Mouse (Mus musculus): ENCODE results near the gene Nectin3. TPM values are rescaled to one million over a fixed set of nuclear protein-coding genes. Genes with fewer than 3 reads are reported as not detected.
"Not testable (repeated sequence)": the region's sequence is repeated elsewhere in the genome, so short reads cannot be mapped to it uniquely, and the experiment has no call there.

The Nectin3 gene
- polyA plus RNA-seq, 1 experiment from 2014 or later, result 26.3 TPM

DNA sequence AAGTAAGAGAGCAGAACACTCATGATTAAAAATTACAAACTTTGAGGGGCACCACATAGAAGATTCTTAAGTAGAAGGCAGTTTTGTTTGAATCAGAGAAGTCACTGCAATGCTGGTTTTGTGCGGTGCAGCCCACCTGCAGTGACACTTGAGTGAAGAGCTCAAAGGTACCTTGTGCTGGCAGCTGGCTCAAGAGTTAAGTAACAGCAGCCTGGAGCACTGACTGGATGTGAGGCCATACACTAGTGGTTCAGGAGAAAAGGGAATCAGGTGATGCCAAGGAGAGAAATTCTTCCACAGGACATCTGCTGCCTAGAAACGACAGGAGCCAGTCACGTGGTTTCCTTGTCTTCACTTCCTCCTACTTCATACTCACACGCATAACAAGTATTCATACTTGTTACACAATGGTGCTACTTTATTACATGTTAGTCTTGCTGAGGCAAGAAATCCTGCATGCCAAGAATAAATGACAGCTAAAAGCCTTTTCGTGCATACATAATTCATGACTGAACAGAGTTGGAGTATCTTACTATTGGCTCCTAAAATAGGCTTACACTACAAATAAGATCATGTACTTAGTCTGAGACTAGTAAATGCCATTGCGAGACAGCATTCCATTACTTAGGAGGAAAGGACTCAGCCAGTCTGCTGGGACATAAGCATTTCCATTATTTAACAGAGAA is 88.1 kb downstream of the Nectin3 start:
- 78% methylated on average over 6 of the region's 6 CpGs for WGBS
- no peak for ATAC-seq (ENCODE audit: insufficient read depth, low FRiP score, low read depth)
- H3K4me2 ChIP-seq, result no peak overlapping the region

DNA sequence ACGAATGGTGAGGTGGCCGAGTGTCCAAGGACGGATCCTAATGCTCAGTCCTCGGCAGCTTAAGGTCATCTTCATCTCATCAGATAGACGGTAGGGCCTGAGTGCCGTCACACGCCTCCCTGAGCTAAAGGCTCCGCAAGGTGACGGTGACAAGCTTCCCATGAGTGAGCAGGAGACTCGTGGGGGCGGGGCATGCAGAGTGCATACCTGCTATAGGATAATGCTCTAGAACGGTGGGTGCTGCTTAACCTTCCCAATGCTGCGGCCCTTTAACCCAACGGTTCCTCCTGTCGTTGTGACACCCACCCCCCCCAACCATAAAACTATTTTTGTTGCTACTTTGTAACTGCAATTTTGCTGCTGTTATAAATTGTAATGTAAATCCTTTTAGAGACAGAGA is 90.3 kb downstream of the Nectin3 start:
- H3K9ac ChIP-seq, result no peak overlapping the region
- ATAC-seq (ENCODE audit: insufficient read depth, low FRiP score, low read depth), result no peak
- no peak overlapping the region for H3K4me2 ChIP-seq
- H3K4me3 ChIP-seq (replicated peaks), result no peak overlapping the region
- H3K27me3 ChIP-seq (replicated peaks), result no peaks in the 10 kb centered on the region
- 90% methylated on average over 15 of the region's 15 CpGs for WGBS
- H3K27ac ChIP-seq, result no peak overlapping the region
- H3K4me1 ChIP-seq, result no peaks in the 10 kb centered on the region
- H3K9me3 ChIP-seq, result no peaks in the 10 kb centered on the region
- no peaks in the 10 kb centered on the region for H3K36me3 ChIP-seq

More for the DNA sequence above, 88.1 kb downstream of the Nectin3 start:
- H3K4me1 ChIP-seq, result no peaks in the 10 kb centered on the region
- no peak overlapping the region for H3K27ac ChIP-seq
- no peak overlapping the region for H3K4me3 ChIP-seq (replicated peaks)
- H3K27me3 ChIP-seq (replicated peaks), result no peaks in the 10 kb centered on the region
- no peak overlapping the region for H3K9ac ChIP-seq
- H3K36me3 ChIP-seq, result no peaks in the 10 kb centered on the region
- no peaks in the 10 kb centered on the region for H3K9me3 ChIP-seq

DNA sequence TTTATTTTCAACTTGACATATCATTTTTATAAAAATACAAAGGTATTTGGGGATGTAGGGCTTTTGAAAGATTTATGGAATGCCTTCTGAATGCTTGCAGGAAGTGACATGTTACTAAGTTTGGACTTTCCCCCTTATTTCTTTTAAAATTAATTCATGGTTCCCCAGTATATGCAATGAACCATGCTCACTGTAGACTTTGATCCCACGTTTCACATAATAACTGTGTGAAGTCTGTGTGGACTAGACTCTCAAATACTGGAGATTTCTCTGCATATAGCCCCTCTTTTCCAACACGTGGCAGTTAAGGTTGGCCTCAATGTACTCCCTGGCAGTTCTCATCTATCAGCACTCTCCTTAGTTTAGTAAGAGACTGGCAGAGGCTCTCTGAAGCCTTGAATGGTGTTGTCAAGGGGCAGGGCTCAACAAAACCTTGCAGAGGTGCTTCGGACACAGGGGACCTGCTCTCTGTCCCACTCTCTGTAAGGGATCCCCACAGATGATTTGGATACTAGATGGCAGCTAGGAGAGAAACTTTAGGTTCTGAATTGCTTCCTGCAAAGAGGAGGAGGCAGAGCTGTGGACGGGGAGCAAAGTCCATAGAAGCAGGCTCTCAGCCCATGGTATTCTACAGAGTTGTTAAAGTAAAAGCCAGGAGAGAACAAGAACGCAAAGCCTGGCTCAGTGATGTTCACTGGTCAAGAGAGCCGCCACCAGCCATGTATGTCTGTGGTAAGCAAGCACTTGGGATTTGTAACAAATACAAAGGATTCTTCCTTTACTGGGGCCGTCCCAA is 91.3 kb downstream of the Nectin3 start:
- no peak for ATAC-seq (ENCODE audit: insufficient read depth, low FRiP score, low read depth)
- no peak overlapping the region for H3K9ac ChIP-seq
- WGBS, result 81% methylated on average over 7 of the region's 7 CpGs
- H3K4me2 ChIP-seq, result no peak overlapping the region
- no peaks in the 10 kb centered on the region for H3K36me3 ChIP-seq
- H3K9me3 ChIP-seq, result no peaks in the 10 kb centered on the region
- no peak overlapping the region for H3K27ac ChIP-seq
- H3K4me3 ChIP-seq (replicated peaks), result no peak overlapping the region
- no peaks in the 10 kb centered on the region for H3K27me3 ChIP-seq (replicated peaks)
- H3K4me1 ChIP-seq, result no peaks in the 10 kb centered on the region

DNA sequence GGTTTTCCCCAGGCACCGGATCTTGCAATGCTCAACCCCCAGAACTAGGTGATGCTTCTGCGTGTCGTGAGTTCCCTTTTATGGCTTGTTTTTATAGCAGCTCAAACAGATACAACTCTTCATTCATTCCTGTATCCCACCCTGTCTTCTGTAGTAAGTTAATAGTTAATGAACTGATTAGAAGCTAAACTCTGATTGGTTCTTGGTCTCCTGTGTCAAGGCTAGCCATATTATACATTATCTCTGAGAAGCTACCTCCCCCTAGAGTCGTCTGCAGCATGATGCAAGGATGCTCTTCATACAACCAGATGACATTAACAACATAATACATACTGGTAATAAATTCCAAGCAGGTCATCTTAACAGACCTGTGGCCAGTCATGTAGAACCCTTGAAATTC is 100.4 kb downstream of the Nectin3 start:
- H3K36me3 ChIP-seq, result no peaks in the 10 kb centered on the region; the same call in 1 of the 2 replicates
- H3K9ac ChIP-seq, result no peak overlapping the region
- H3K9me3 ChIP-seq, result no peaks in the 10 kb centered on the region
- no peak for ATAC-seq (ENCODE audit: insufficient read depth, low FRiP score, low read depth)
- 84% methylated on average over 4 of the region's 4 CpGs for WGBS
- no peak overlapping the region for H3K4me2 ChIP-seq
- no peak overlapping the region for H3K27ac ChIP-seq
- no peak overlapping the region for H3K4me3 ChIP-seq (replicated peaks)
- H3K27me3 ChIP-seq (replicated peaks), result no peaks in the 10 kb centered on the region
- no peaks in the 10 kb centered on the region for H3K4me1 ChIP-seq

DNA sequence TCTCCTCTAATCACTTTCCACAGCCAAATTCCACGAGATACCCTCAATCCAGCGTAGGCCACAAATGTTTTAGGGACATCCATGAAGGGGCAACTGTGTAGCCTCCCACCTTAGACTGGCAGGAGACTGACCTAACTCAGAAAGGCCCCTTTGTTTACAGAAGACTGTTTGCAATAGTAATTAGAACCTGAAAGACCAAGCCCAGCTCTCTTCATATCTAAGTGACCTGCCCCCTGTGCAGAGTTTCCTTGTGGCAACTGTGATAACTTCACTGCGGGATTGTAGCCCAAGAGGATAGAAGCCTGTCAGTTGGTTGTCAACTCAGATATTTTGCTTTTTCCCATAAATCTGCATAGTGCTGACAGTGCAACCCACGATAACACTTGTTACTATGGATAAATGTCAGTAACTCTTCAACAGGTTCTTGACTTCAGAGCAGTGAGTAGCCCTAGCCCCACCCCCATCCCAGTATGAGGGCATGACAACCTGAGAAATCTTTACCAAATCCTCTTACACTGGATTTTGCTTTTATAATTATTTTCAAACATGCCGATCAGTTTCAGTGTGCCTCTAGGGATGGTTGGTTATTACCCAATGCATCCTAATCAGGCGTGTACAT is 108.8 kb downstream of the Nectin3 start:
- Histone ChIP-seq H3K27ac (no peak overlapping the region), H3K36me3 (no peaks in the 10 kb centered on the region; the same call in 1 of the 2 replicates), H3K4me2 (no peak overlapping the region), H3K27me3 (replicated peaks) (no peaks in the 10 kb centered on the region), H3K9ac (no peak overlapping the region), H3K4me3 (replicated peaks) (no peak overlapping the region), H3K9me3 (no peaks in the 10 kb centered on the region), H3K4me1 (no peaks in the 10 kb centered on the region)
- ATAC-seq (ENCODE audit: insufficient read depth, low FRiP score, low read depth), result peak; percentile 39; the same call in 1 of the 2 replicates
- WGBS, result 61% methylated on average over 6 of the region's 6 CpGs

DNA sequence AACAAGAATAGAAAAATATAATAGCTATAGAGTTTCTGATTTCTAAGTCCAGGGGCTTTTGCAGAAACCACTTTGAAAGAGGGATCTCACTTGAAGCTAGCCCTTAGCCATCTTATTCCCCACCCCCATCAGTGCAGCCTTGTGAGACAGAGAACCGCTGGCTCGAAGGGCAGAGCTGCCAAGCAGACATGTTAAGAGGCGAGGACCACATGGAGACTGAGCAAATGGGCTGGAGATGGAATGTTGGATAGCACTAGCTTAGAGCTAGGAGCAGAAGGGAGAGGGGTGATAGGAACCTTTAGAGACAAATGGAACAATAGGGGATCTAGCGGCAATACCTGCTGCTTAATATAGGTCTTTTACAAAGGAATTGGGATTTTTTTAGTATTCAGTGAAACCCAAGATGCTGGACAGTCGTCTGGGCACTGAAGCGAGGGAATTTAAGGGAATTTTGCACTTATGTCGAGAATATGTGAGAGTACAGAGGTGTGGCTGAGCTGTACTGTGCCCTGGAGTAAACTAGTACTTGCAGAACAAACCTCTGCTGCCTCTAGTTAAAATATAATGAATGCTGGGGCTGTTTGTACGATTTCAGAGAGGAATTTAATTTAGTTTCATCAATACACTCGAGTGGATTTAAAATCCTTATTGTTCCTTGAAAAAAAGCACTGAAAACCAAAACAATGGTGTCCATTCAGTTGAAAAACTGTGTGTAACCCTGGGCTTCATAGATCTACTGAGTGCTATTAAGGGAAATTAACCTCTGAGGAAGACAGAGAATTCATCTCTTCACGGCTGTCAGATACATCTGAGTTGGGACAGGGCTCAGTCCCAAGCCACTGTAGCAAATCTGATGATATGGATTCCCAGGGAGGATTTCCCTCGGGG is 109.6 kb downstream of the Nectin3 start:
- no peak overlapping the region for H3K4me2 ChIP-seq
- no peaks in the 10 kb centered on the region for H3K27me3 ChIP-seq (replicated peaks)
- H3K4me3 ChIP-seq (replicated peaks), result no peak overlapping the region
- no peaks in the 10 kb centered on the region for H3K9me3 ChIP-seq
- no peak overlapping the region for H3K9ac ChIP-seq
- no peaks in the 10 kb centered on the region for H3K36me3 ChIP-seq
- H3K4me1 ChIP-seq, result no peaks in the 10 kb centered on the region
- H3K27ac ChIP-seq, result no peak overlapping the region
- 60% methylated on average over 11 of the region's 11 CpGs for WGBS
- ATAC-seq (ENCODE audit: insufficient read depth, low FRiP score, low read depth), result no peak

DNA sequence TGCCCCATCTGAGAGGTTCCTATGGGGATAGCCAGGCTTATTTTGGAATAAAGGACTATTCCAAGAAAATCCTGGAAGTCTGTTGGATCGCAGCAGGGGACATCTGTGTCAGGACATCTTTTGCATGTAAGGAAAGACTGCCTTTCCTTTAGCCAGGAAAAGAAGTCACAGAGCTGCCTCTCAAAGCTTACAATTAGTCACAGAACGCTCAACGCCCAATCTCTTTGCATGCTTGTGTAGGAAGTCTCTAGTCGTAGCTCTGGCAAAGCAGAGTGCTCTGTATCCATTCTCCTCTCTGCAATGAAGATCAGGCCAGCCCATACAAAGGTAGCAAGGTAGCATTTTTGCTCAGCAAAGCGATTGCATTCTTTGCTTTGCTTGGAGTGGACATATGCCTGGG is 114.0 kb downstream of the Nectin3 start:
- Histone ChIP-seq H3K9me3 (no peaks in the 10 kb centered on the region), H3K9ac (no peak overlapping the region), H3K4me3 (replicated peaks) (no peak overlapping the region), H3K4me1 (no peaks in the 10 kb centered on the region), H3K4me2 (no peak overlapping the region), H3K27me3 (replicated peaks) (no peaks in the 10 kb centered on the region), H3K27ac (no peak overlapping the region), H3K36me3 (no peaks in the 10 kb centered on the region)
- WGBS, result 83% methylated on average over 5 of the region's 5 CpGs
- ATAC-seq (ENCODE audit: insufficient read depth, low FRiP score, low read depth), result no peak

DNA sequence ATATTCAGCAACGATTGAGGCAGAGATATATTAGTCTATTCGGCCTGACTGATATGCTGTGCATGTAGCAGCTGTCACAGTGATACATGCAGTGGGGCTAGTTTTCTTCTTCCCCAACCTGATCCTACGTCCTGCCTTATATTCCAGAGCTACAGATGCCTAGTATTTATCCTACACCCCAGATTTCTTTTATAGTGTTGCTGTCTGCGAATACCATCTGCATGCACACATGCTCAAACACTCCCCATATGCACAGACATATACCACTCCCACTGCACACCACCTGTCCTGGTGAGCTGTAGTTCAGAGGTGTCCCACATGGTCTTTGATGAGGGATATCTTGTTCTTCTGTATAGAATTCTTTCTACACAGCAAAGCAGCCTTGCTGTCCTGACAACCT is 115.0 kb downstream of the Nectin3 start:
- no peak for ATAC-seq (ENCODE audit: insufficient read depth, low FRiP score, low read depth)
- Histone ChIP-seq H3K4me3 (replicated peaks) (no peak overlapping the region), H3K4me1 (no peaks in the 10 kb centered on the region), H3K4me2 (no peak overlapping the region), H3K9ac (no peak overlapping the region), H3K27me3 (replicated peaks) (no peaks in the 10 kb centered on the region), H3K27ac (no peak overlapping the region), H3K9me3 (no peaks in the 10 kb centered on the region), H3K36me3 (no peaks in the 10 kb centered on the region)
- WGBS, result 87% methylated on average over 4 of the region's 4 CpGs

DNA sequence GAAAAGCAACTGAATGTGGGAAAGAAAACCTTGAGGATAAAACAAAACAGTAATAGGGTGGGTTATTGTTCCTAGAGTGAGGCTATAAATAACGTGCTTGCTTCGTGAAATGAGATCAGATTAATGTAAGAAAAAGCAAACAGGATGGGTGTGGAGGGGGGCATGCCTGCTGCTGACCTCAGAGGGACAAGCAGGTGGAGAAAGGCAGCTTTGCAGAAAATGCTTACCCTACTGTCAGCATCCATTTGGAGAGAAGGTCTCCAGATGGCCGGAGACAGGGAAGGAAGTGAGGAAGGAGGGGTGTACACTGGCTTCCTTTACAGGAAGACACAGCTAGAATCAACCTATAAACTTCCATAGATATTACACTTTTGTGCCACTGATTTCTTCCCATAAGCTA is 121.8 kb downstream of the Nectin3 start:
- Histone ChIP-seq H3K4me2 (no peak overlapping the region), H3K27me3 (replicated peaks) (no peaks in the 10 kb centered on the region), H3K9me3 (no peaks in the 10 kb centered on the region), H3K36me3 (no peaks in the 10 kb centered on the region), H3K27ac (no peak overlapping the region), H3K9ac (no peak overlapping the region), H3K4me3 (replicated peaks) (no peak overlapping the region), H3K4me1 (no peaks in the 10 kb centered on the region)
- ATAC-seq (ENCODE audit: insufficient read depth, low FRiP score, low read depth), result no peak
- WGBS, result 21% methylated on average over 3 of the region's 3 CpGs

DNA sequence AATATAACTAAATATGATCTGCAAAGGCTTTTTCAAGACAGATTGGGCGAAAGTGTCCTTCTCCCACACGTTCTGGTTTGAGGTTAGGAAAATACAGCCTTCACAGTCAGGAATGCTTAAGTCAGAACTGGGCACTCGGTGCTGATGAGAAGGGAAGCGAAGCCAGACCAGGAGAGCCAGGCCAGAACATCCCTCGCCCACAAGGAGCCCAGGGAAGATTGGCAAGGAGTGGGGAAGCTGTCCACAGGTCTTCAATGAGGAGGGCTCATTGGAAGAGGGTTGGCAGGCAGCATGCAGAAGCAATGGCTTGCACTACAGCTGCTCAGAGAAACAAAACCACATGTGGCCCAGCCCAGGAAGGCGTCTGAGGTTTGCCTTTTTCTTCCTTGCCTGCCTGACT is 136.3 kb downstream of the Nectin3 start:
- Histone ChIP-seq H3K36me3 (no peaks in the 10 kb centered on the region), H3K27ac (no peak overlapping the region), H3K27me3 (replicated peaks) (no peaks in the 10 kb centered on the region), H3K4me1 (no peaks in the 10 kb centered on the region), H3K4me3 (replicated peaks) (no peak overlapping the region), H3K9me3 (no peaks in the 10 kb centered on the region), H3K4me2 (no peak overlapping the region), H3K9ac (no peak overlapping the region)
- ATAC-seq (ENCODE audit: insufficient read depth, low FRiP score, low read depth), result no peak
- 66% methylated on average over 6 of the region's 6 CpGs for WGBS

DNA sequence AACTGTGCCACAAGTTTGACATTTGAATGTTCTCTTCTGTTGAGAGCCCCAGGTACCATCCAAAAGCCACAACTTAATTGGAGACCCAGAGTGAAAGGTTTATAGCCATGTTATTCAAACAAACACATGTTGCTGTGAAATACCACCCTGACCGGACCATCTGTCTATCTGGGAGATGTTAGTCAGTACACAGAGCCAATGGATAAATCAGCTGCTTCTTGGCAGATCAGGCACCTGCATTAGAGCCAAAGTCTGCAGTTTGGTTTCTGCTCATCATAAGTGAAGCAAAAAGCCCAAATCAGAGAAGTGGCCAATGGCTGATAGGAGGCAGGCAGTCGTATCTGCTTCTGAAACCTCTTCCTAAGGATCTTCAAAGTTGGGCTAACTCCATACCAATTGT is 140.7 kb downstream of the Nectin3 start:
- H3K4me3 ChIP-seq (replicated peaks); H3K27me3 ChIP-seq (replicated peaks); H3K36me3 ChIP-seq; ATAC-seq (ENCODE audit: insufficient read depth, low FRiP score, low read depth); H3K9me3 ChIP-seq; H3K4me2 ChIP-seq; H3K4me1 ChIP-seq; H3K9ac ChIP-seq; H3K27ac ChIP-seq: not testable (repeated sequence)
- 69% methylated on average over 2 of the region's 2 CpGs for WGBS
